Mouse (Mus musculus) testis, adult 2 months (tissue): Measurements from ENCODE around the gene Gm10912.

Experiments
- CTCF ChIP-seq: fragments of 200-500 bp; IDR thresholded peaks from 2 replicates; pipeline ENCODE4 v1.5.1; 2012; ENCODE audit warnings: low read depth, mild to moderate bottlenecking, inconsistent platforms, low read length, moderate library complexity; ENCODE audit not compliant: control insufficient read depth, insufficient read depth, insufficient replicate concordance
- POLR2A ChIP-seq: fragments of 200-500 bp; IDR thresholded peaks from 2 replicates; pipeline ENCODE4 v1.6.1; 2012; ENCODE audit warnings: low read depth, mild to moderate bottlenecking, inconsistent platforms, low read length, moderate library complexity; ENCODE audit not compliant: control insufficient read depth

DNA sequence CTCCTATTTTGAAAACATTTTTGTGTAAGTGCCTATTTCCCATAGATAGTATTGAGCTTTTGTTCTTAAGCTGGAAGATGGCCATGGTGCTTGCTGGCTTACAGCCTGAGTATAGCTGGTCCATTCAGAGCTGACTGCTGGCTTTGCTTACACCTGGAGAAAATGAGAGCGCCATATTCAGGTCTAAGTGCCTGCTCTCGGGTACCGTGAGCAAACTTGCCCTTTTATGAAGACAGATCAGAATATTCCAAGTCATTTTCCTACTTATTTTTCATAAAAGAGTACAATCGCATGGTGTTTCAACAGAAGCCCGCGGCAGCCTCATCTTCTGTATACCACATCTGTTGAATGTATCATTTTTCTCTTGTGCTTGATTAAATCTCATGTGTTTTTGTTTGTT lies 4.6 kb upstream of the Gm10912 start:
- TF ChIP-seq POLR2A (no peak), CTCF (no peak)
